Mouse (Mus musculus) erythroblast, adult 5-6 weeks (primary cell): Measurements from ENCODE around the gene Fam228b. TPM values are rescaled to one million over a fixed set of nuclear protein-coding genes. Genes with fewer than 3 reads are reported as not detected.

ENCODE experiments used
- ATAC-seq: replicated peaks from 2 replicates; pipeline ENCODE4 v1.8.0; 2016; ENCODE audit warnings: moderate number of reproducible peaks, mild to moderate bottlenecking, moderate TSS enrichment, inconsistent platforms; ENCODE audit not compliant: poor library complexity, low FRiP score, severe bottlenecking
- total RNA-seq, 2 experiments: library from RNA; stranded (forward) in 1 of 2; stranded (reverse) in 1 of 2; fragments of 150-400 nt in 1 of 2; fragments of 200-764, 138-1000 nt in 1 of 2; gene quantifications; 2 replicates each; pipeline versions ENCODE4 v1.2.3 to v1.2.4; 2015 to 2017; ENCODE audit warnings: low replicate concordance in 2 of 2

Fam228b gene
- total RNA-seq, 2 experiments from 2014 or later, result not detected

GRCm38 (mm10) chr12:4694534-4694933 lies 74.5 kb downstream of the Fam228b start:
- ATAC-seq, result no peak

GRCm38 (mm10) chr12:4691193-4691592 lies 77.9 kb downstream of the Fam228b start:
- no peak for ATAC-seq

Other genes starting within 250 kb of the Fam228b start
- gene Itsn2, start 176.6 kb downstream of the Fam228b start, total RNA-seq (2015; ENCODE audit: low replicate concordance), result 27.1 and 53.5 TPM in 2 replicates
- 53.4 and 60.5 TPM in 2 replicates for gene Itsn2, start 176.6 kb downstream of the Fam228b start, total RNA-seq (2017; ENCODE audit: low replicate concordance)
- not detected in 2 replicates for gene Gm3625, start 176.3 kb downstream of the Fam228b start, total RNA-seq (2015; ENCODE audit: low replicate concordance)
- not detected in 2 replicates for gene Gm3625, start 176.3 kb downstream of the Fam228b start, total RNA-seq (2017; ENCODE audit: low replicate concordance)
- not detected in 2 replicates for gene Fam228a, start 30.8 kb downstream of the Fam228b start, total RNA-seq (2015; ENCODE audit: low replicate concordance)
- gene Fam228a, start 30.8 kb downstream of the Fam228b start, total RNA-seq (2017; ENCODE audit: low replicate concordance), result 1.7 TPM in 1 of 2 replicates, not detected in the other
- gene Pfn4, start 245 bp downstream of the Fam228b start, total RNA-seq (2015; ENCODE audit: low replicate concordance), result not detected in 2 replicates
- 2.7 TPM in 1 of 2 replicates, not detected in the other for gene Pfn4, start 245 bp downstream of the Fam228b start, total RNA-seq (2017; ENCODE audit: low replicate concordance)
- gene Sf3b6, start 48.3 kb upstream of the Fam228b start, total RNA-seq (2015; ENCODE audit: low replicate concordance), result 94.0 and 156 TPM in 2 replicates
- 52.9 and 65.2 TPM in 2 replicates for gene Sf3b6, start 48.3 kb upstream of the Fam228b start, total RNA-seq (2017; ENCODE audit: low replicate concordance)
- not detected in 2 replicates for gene Fkbp1b, start 72.3 kb upstream of the Fam228b start, total RNA-seq (2015; ENCODE audit: low replicate concordance)
- 2.1 and 3.9 TPM in 2 replicates for gene Fkbp1b, start 72.3 kb upstream of the Fam228b start, total RNA-seq (2017; ENCODE audit: low replicate concordance)
- gene Wdcp, start 74.0 kb upstream of the Fam228b start, total RNA-seq (2015; ENCODE audit: low replicate concordance), result 0.19 and 1.9 TPM in 2 replicates
- gene Wdcp, start 74.0 kb upstream of the Fam228b start, total RNA-seq (2017; ENCODE audit: low replicate concordance), result 1.1 and 1.2 TPM in 2 replicates
- 137 and 176 TPM in 2 replicates for gene Mfsd2b, start 105.1 kb upstream of the Fam228b start, total RNA-seq (2015; ENCODE audit: low replicate concordance)
- 199 and 226 TPM in 2 replicates for gene Mfsd2b, start 105.1 kb upstream of the Fam228b start, total RNA-seq (2017; ENCODE audit: low replicate concordance)
- gene Ubxn2a, start 138.4 kb upstream of the Fam228b start, total RNA-seq (2015; ENCODE audit: low replicate concordance), result 15.9 and 20.9 TPM in 2 replicates
- gene Ubxn2a, start 138.4 kb upstream of the Fam228b start, total RNA-seq (2017; ENCODE audit: low replicate concordance), result 30.9 and 40.6 TPM in 2 replicates
- 46.8 and 70.3 TPM in 2 replicates for gene Atad2b, start 148.1 kb upstream of the Fam228b start, total RNA-seq (2015; ENCODE audit: low replicate concordance)
- gene Atad2b, start 148.1 kb upstream of the Fam228b start, total RNA-seq (2017; ENCODE audit: low replicate concordance), result 59.0 and 63.4 TPM in 2 replicates